Mouse (Mus musculus) left cerebral cortex, postnatal 10 days (tissue): ENCODE results near the gene Gm42669. TPM values are rescaled to one million over a fixed set of nuclear protein-coding genes. Genes with fewer than 3 reads are reported as not detected.

ENCODE experiments used
- DNase-seq, 2 experiments: peaks; one replicate each; pipeline ENCODE4 v3.0.0; 2021 to 2022; ENCODE audit warnings: low spot score in 2 of 2, mixed read lengths in 1 of 2; ENCODE audit errors: extremely low spot score in 1 of 2
- intact Hi-C: fragments of 180-260 bp; cut with DNase I; formaldehyde crosslinking; loops from one replicate; pipeline ENCODE4 v1.15.1; 2025
- total RNA-seq, 2 experiments: library from RNA; stranded (reverse); gene quantifications; 2 replicates each; pipeline ENCODE4 v1.2.3; 2021

Gene Gm42669
- total RNA-seq, 2 experiments from 2014 or later, result 0.19 to 0.20 TPM

GRCm38 (mm10) chr5:107621327-107621726, 113.9 kb downstream of the Gm42669 start:
- DNase-seq, result no peak

More at GRCm38 (mm10) chr5:107621327-107621726, 113.9 kb downstream of the Gm42669 start:
- intact Hi-C loops, result no loop called here

Other genes starting within 250 kb of the Gm42669 start
- 1 to 10 TPM; 7.2 to 7.7 TPM for gene Tgfbr3, start 218.0 kb upstream of the Gm42669 start, total RNA-seq
- 10 to 100 TPM; 11.4 to 11.9 TPM for gene Brdt, start 176.5 kb upstream of the Gm42669 start, total RNA-seq
- gene Ephx4, start 104.9 kb upstream of the Gm42669 start, total RNA-seq, result 10 to 100 TPM; 47.9 to 48.5 TPM
- gene Lpcat2b, start 76.1 kb upstream of the Gm42669 start, total RNA-seq, result under 1 TPM in 1 of 2 experiments, not detected in 1; 0.19 TPM
- 100 to 1,000 TPM; 113 to 116 TPM for gene Btbd8, start 69.6 kb upstream of the Gm42669 start, total RNA-seq
- 1 to 10 TPM; 1.0 to 1.2 TPM for gene 1700028K03Rik, start 27.1 kb downstream of the Gm42669 start, total RNA-seq
- 10 to 100 TPM; 18.9 to 21.8 TPM for gene Rpap2, start 89.8 kb downstream of the Gm42669 start, total RNA-seq
- 10 to 100 TPM; 20.2 to 22.3 TPM for gene Glmn, start 90.3 kb downstream of the Gm42669 start, total RNA-seq
- gene Gfi1, start 218.4 kb downstream of the Gm42669 start, total RNA-seq, result not detected